Mouse (Mus musculus): Measurements from ENCODE around the gene Kmt2a. TPM values are rescaled to one million over a fixed set of nuclear protein-coding genes. Genes with fewer than 3 reads are reported as not detected.

The Kmt2a gene
- polyA plus RNA-seq, 1 experiment from 2014 or later: 19.9 TPM

DNA sequence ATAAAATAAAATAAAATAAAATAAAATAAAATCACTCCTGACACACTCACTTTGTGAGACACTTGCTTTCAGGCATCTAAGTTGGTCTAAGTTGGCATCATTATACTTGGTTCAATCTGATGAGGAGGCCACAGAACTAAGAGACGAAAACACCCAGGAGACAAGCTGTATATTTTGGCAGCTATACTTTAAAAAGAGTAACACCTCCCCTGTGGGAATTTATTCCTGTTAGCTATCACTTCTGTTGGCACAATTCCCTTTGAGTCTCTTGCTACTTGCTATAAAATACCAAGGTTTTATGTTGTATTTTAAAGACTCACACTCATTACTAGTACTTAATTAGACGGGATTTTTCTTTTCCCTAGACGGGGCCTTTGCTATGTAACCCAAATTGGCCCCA is 22.4 kb downstream of the Kmt2a start:
- ATAC-seq (ENCODE audit: insufficient number of reproducible peaks, insufficient read depth, low FRiP score, low TSS enrichment, low read depth): no peak
- peaks cover 38% of the 10 kb centered on the region for H3K36me3 ChIP-seq

DNA sequence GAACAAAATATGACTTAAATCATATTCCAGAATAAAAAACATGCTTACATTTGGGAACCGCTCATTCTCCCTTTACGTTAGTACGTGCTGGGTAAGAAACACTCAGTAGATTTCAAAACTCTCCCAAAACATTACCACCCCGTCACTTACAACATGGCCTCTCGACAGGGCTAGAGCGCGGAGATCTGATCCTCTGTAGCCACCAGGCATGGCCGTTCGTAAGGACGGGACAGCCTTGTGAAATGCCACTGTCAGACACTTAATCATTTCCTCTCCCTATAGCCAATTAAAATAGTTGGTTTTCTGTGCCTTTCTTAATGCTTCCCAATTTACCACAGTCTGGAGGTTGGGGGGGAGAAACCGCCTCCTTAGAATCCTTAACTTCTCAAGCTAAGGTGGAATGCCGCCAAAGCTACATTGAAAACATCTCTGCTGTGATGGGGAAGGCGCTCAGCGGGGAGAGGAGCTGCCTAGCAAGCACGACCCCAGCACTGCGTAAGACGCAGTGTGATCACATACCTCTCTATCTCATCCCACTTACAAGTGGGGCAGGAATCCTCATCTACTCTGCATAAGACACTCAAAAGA is 23.6 kb downstream of the Kmt2a start:
- Histone ChIP-seq H3K4me1 (replicated peaks) (0 out of 2 replicates have a peak, but pooled peaks cover 6% of the 10 kb centered on the region), H3K9me3 (0 out of 2 replicates have a peak, but pooled peaks cover 6% of the 10 kb centered on the region), H3K27me3 (no peaks in the 10 kb centered on the region), H3K4me2 (no peak overlapping the region), H3K36me3 (peaks cover 32% of the 10 kb centered on the region), H3K9ac (replicated peaks) (no peak overlapping the region), H3K4me3 (replicated peaks) (no peak overlapping the region), H3K27ac (no peak overlapping the region)
- WGBS: 83% methylated on average over 17 of the region's 17 CpGs
- ATAC-seq (ENCODE audit: insufficient number of reproducible peaks, insufficient read depth, low FRiP score, low TSS enrichment, low read depth): no peak

More for the DNA sequence above, 22.4 kb downstream of the Kmt2a start:
- 81% methylated on average over 3 of the region's 3 CpGs for WGBS
- Histone ChIP-seq H3K27ac (no peak overlapping the region), H3K4me1 (replicated peaks) (0 out of 2 replicates have a peak, but pooled peaks cover 6% of the 10 kb centered on the region), H3K4me2 (no peak overlapping the region), H3K27me3 (no peaks in the 10 kb centered on the region), H3K4me3 (replicated peaks) (no peak overlapping the region), H3K9me3 (0 out of 2 replicates have a peak, but pooled peaks cover 6% of the 10 kb centered on the region), H3K9ac (replicated peaks) (no peak overlapping the region)

DNA sequence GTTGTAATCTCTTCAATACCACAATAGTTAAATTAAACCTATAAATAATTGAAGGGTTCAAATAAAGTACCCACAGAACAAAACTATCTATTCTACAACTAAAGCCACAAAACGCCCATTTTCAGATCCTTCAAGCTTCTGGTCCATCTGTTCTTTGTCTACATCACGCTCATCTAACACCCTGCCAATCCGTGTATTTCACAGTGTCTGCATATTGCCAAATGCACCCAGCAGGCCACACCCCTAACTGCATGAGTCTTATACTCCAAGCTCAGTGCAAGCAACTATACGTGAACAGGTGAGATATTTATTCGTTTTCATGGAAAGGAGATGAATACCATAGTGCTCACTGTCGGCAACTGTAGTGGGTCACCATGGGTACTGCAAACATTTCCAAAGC is 25.9 kb downstream of the Kmt2a start:
- no peak for ATAC-seq (ENCODE audit: insufficient number of reproducible peaks, insufficient read depth, low FRiP score, low TSS enrichment, low read depth)
- Histone ChIP-seq H3K36me3 (peaks cover 31% of the 10 kb centered on the region), H3K27me3 (no peaks in the 10 kb centered on the region), H3K4me1 (replicated peaks) (0 out of 2 replicates have a peak, but pooled peaks cover 6% of the 10 kb centered on the region), H3K9ac (replicated peaks) (no peak overlapping the region), H3K4me3 (replicated peaks) (no peak overlapping the region), H3K9me3 (no peaks in the 10 kb centered on the region), H3K4me2 (no peak overlapping the region), H3K27ac (no peak overlapping the region)
- 86% methylated on average over 6 of the region's 6 CpGs for WGBS

DNA sequence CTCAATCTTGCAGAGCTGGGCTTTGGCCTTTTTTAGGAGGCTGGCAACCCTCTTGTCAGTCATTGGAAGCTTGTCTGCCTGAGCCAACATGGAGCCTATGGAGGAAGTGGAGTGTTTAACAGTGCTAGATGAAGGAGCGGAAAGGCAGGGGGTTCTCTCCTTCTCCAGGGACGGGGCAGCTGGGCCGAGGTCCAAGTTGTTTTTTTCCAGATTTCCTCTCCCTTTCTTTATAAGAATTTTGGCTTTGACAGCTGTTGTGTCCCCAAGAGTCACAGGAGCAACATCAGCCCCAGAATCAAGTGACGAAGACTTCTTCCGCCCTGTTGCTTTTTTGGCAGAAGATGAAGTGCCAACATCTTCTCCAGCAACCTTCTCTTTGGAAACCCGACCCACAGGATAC is 33.6 kb downstream of the Kmt2a start:
- WGBS: 91% methylated on average over 6 of the region's 6 CpGs
- no peaks in the 10 kb centered on the region for H3K9me3 ChIP-seq
- no peak overlapping the region for H3K9ac ChIP-seq (replicated peaks)
- H3K4me3 ChIP-seq (replicated peaks): no peak overlapping the region
- H3K27me3 ChIP-seq: no peaks in the 10 kb centered on the region
- no peak overlapping the region for H3K27ac ChIP-seq
- no peaks in the 10 kb centered on the region for H3K4me1 ChIP-seq (replicated peaks)
- ATAC-seq (ENCODE audit: insufficient number of reproducible peaks, insufficient read depth, low FRiP score, low TSS enrichment, low read depth): no peak
- H3K36me3 ChIP-seq: peaks cover 93% of the 10 kb centered on the region
- H3K4me2 ChIP-seq: no peak overlapping the region

DNA sequence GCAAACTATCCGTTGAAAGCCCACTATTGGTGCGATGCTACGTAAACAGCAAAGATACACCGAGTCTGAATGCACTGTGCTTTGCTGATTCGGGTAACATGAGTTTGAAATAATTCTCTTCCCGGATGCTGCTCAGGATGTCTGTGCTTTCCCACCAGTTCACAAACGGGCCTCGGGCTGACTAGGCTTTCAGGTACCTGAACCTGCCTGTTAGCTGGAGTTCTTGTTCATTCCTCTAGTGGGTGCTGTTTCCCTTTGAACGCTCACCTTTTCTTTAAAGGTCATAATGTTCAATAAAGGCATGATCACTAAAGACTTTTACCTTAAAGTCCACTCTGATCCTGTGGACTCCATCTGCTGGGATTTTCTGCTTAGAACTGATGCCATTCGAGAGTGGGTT is 39.9 kb downstream of the Kmt2a start:
- Histone ChIP-seq H3K27ac (no peak overlapping the region), H3K4me3 (replicated peaks) (no peak overlapping the region), H3K9me3 (no peaks in the 10 kb centered on the region), H3K9ac (replicated peaks) (no peak overlapping the region), H3K36me3 (peaks cover 92% of the 10 kb centered on the region), H3K4me1 (replicated peaks) (no peaks in the 10 kb centered on the region), H3K27me3 (no peaks in the 10 kb centered on the region), H3K4me2 (no peak overlapping the region)
- WGBS: 90% methylated on average over 10 of the region's 10 CpGs
- no peak for ATAC-seq (ENCODE audit: insufficient number of reproducible peaks, insufficient read depth, low FRiP score, low TSS enrichment, low read depth)

DNA sequence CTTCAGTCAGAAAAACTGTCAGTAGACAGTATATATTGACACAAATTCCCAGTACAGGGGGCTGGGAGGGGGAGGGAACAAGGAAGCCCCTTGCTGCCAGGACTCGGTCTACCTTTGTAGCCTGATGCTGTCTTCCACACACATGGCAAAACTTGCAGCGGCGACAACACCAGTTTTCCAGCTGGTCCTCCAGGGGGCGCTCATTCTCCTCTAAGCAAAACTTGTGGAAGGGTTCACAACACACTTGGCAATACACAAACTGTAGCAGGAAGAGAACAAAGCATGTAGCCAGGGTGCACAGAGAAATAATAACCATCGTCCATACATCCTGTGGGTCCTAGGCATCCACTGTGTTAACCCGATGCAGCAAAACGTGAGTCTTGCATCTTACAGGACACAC is 44.7 kb downstream of the Kmt2a start:
- Histone ChIP-seq H3K9ac (replicated peaks) (no peak overlapping the region), H3K27ac (no peak overlapping the region), H3K36me3 (peaks cover 91% of the 10 kb centered on the region), H3K4me2 (no peak overlapping the region), H3K9me3 (no peaks in the 10 kb centered on the region), H3K4me1 (replicated peaks) (no peaks in the 10 kb centered on the region), H3K27me3 (no peaks in the 10 kb centered on the region), H3K4me3 (replicated peaks) (no peak overlapping the region)
- WGBS: 61% methylated on average over 7 of the region's 7 CpGs
- ATAC-seq (ENCODE audit: insufficient number of reproducible peaks, insufficient read depth, low FRiP score, low TSS enrichment, low read depth): no peak

DNA sequence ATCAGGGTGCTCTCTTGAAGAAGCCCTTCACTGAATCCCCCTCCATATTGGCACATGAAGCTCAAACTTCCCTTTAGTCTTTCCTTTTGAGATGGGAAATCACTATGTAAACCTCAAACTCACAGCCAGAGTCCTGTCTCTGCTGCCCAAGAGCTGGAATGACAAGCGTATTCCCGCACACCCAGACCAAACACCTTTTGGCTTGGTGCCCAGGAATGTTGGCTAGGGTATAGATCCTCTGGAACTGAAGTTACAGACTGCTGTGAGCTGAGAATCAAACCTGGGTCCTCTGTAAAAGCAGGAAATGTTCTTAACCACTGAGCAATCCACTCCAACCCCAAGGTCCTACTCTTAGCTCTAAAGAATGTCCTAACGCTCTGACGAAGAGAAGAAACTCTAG is 48.7 kb downstream of the Kmt2a start:
- no peak for ATAC-seq (ENCODE audit: insufficient number of reproducible peaks, insufficient read depth, low FRiP score, low TSS enrichment, low read depth)
- Histone ChIP-seq H3K4me1 (replicated peaks) (no peaks in the 10 kb centered on the region), H3K4me3 (replicated peaks) (no peak overlapping the region), H3K9ac (replicated peaks) (no peak overlapping the region), H3K4me2 (no peak overlapping the region), H3K27ac (no peak overlapping the region), H3K27me3 (no peaks in the 10 kb centered on the region), H3K9me3 (no peaks in the 10 kb centered on the region), H3K36me3 (peaks cover 96% of the 10 kb centered on the region)
- WGBS: 89% methylated on average over 4 of the region's 4 CpGs

DNA sequence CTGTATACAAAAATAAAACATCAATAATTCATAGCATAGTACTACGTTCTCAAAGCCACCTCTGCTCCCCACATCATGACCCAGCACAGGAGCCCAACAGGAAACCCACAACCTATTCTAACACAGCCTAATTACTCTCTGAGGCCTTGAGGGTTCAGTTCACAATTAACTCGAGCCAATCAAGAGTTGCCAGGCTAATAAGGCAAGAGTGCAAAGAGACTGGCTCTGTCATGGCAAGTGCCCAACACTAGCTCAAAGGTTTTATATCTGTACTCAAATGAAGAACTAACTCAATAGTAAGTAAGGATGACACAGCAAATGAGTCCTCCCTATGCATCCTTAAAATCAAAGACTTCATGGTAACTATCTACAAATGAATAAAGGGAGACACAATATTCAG is 50.6 kb downstream of the Kmt2a start:
- 88% methylated on average over 2 of the region's 2 CpGs for WGBS
- peaks cover 98% of the 10 kb centered on the region for H3K36me3 ChIP-seq
- H3K27me3 ChIP-seq: no peaks in the 10 kb centered on the region
- H3K9me3 ChIP-seq: no peaks in the 10 kb centered on the region
- no peak overlapping the region for H3K4me3 ChIP-seq (replicated peaks)
- H3K9ac ChIP-seq (replicated peaks): no peak overlapping the region
- H3K27ac ChIP-seq: no peak overlapping the region
- no peak overlapping the region for H3K4me2 ChIP-seq
- no peak for ATAC-seq (ENCODE audit: insufficient number of reproducible peaks, insufficient read depth, low FRiP score, low TSS enrichment, low read depth)
- H3K4me1 ChIP-seq (replicated peaks): no peaks in the 10 kb centered on the region

DNA sequence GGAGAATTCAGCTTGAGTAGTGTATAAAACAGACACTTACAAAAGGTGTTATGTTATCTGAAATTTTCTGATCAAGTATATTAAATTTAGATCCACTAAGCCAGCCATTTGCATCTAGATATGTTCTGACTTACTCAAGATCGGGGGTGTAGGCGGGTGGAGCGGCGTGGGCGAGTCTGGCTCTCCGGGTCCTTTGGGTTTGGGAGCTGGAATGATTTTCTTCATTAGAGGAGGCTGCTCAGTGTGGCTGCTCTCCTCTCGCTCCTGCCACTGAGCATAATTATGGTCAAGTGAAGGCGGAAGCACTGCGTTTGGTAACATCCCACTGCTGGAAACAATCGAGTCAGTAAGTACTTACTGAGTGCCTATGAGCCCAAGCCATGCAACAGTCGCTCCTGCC is 52.2 kb downstream of the Kmt2a start:
- 96% methylated on average over 11 of the region's 11 CpGs for WGBS
- Histone ChIP-seq H3K9me3 (no peaks in the 10 kb centered on the region), H3K9ac (replicated peaks) (no peak overlapping the region), H3K4me1 (replicated peaks) (no peaks in the 10 kb centered on the region), H3K4me2 (no peak overlapping the region), H3K27ac (no peak overlapping the region), H3K4me3 (replicated peaks) (no peak overlapping the region), H3K27me3 (no peaks in the 10 kb centered on the region), H3K36me3 (peaks cover 97% of the 10 kb centered on the region)
- no peak for ATAC-seq (ENCODE audit: insufficient number of reproducible peaks, insufficient read depth, low FRiP score, low TSS enrichment, low read depth)

DNA sequence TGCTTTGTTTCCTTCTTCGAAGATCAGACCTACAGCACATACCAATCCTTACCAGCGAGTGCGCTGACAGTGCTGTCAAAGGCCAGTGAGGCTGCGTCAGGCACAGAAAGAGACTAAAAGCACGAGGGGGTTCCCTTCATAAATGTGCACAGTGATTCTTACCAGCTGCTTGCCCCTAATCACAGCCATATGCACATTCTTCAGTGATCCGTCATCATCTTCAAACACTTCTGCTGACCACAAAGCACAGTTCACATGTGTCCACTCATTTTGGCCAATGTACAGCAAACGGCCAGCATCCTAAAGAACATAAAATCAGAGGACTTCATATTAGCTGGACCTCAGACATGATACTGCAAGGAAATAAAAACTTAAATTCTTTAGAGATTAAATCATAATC is 54.4 kb downstream of the Kmt2a start:
- H3K4me3 ChIP-seq (replicated peaks): no peak overlapping the region
- H3K9ac ChIP-seq (replicated peaks): no peak overlapping the region
- no peak overlapping the region for H3K27ac ChIP-seq
- H3K4me1 ChIP-seq (replicated peaks): no peaks in the 10 kb centered on the region
- no peaks in the 10 kb centered on the region for H3K27me3 ChIP-seq
- H3K4me2 ChIP-seq: no peak overlapping the region
- no peaks in the 10 kb centered on the region for H3K9me3 ChIP-seq
- 61% methylated on average over 7 of the region's 7 CpGs for WGBS
- no peak for ATAC-seq (ENCODE audit: insufficient number of reproducible peaks, insufficient read depth, low FRiP score, low TSS enrichment, low read depth)
- H3K36me3 ChIP-seq: peaks cover 97% of the 10 kb centered on the region

DNA sequence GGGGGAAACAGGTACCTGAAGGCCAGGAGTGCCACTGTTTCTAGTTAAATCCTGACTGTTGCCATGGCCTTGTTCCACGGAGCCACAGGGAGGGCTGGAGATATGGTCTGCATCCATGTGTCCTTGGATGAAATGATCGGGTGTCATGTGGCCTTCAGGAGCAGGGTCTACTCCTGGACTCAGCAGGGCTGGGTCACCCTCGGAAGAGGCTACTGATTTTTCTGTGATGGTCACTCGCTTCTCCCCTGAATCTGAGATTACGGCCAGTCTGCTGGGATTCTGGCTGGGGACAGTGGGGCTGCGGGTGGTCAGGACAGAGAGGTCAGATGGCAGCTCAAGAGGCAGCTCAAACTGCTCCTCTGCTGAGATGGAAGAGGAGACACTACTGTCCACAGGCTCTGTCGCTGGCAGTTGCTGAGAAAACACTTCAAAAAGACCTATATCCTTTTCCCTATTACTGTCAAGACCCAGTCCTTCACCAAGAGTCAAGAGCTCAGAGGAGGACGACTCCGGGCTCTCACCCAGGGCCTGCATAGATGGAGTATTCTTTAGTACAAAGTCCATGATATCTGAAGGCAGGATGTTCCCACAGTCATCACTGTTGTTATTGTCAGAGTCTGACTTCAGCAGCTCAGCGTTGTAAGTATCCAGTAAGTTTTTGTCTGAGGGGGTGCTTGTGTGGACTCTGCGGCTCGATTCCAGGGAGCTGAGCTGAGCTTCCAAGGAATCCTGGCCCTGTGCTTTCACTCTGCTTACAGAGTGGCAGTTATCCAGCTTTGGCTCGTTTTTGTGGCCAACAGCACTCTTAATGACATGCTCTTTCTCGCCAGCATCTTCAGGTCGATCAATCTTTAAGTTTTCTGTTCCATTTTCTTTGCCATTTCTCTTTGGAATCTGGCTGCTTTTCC is 60.9 kb downstream of the Kmt2a start:
- Histone ChIP-seq H3K9me3 (no peaks in the 10 kb centered on the region), H3K4me1 (replicated peaks) (no peaks in the 10 kb centered on the region), H3K4me3 (replicated peaks) (no peak overlapping the region), H3K4me2 (no peak overlapping the region), H3K36me3 (peaks cover 99% of the 10 kb centered on the region), H3K9ac (replicated peaks) (no peak overlapping the region), H3K27me3 (no peaks in the 10 kb centered on the region), H3K27ac (no peak overlapping the region)
- no peak for ATAC-seq (ENCODE audit: insufficient number of reproducible peaks, insufficient read depth, low FRiP score, low TSS enrichment, low read depth)
- 91% methylated on average over 15 of the region's 15 CpGs for WGBS

All from limb, embryonic 12.5 days (tissue).